Mouse (Mus musculus) liver, adult 10 weeks (tissue): Measurements from ENCODE around the gene Olfr1138. TPM values are rescaled to one million over a fixed set of nuclear protein-coding genes. Genes with fewer than 3 reads are reported as not detected.

Experiments used
- polyA plus RNA-seq: library from polyadenylated mRNA; stranded (reverse); fragments of 350-450 nt; fragmentation: Illumina TruSeq; extraction: RNeasy Lipid Tissue Mini Kit (QIAGEN cat#74804); gene quantifications from one replicate; pipeline ENCODE4 v1.2.3, GENCODE M21; 2014; ENCODE audit warnings: low read depth, low replicate concordance

The Olfr1138 gene
- not detected for polyA plus RNA-seq

DNA sequence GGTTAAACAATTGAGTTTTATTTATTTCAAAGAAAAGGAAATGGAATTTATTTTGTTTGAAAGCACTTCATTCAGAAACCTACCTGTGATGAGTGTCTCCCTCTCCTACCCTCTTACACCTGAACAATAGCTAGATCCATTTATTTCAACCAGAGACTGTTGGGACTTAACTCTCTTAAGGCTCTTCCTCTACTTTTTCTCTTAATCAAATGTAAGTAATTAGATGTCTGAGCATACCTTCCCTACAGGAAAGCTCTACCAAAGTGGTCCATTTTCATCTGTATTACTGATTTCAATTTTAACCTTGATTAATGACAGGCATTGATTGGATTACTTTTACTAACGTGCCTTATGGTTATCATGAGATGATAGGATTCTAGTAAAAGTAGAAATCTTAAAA is at the start of gene Olfr1138:
Olfr1138 (minus strand) TSS at position 101 of the 400 bp plus-strand sequence.

GRCm38 (mm10) chr2:87779183-87779582 is 39.4 kb upstream of the Olfr1138 start, which contains the start of gene Olfr152:
Gene Olfr152 (plus strand): TSS chr2:87779483.

DNA sequence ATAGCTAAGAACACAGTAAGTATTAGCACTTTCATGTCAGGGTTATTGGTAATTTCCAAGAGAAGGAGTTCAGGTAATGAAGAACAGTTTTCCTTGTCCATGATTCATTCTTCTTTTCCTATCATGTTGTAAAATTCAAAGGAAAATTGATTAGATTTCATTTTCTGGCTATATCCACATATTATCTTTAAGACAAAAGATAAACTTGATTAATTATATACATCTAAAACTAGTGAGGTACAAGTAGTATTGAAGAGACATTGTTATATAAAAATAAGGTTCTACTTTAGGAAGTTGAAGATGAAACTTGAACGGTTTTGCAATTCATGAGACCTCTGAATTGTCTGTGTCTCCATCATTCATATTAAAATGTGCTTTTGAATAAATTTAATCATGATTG is 14.1 kb upstream of the Olfr1138 start, which contains the start of gene Olfr1141:
Olfr1141 (minus strand) TSS at position 101 of the 400 bp plus-strand sequence.

GRCm38 (mm10) chr2:87743452-87743851 is 3.7 kb upstream of the Olfr1138 start, which contains the start of gene Olfr1140:
Gene Olfr1140 (plus strand): TSS chr2:87743752.

GRCm38 (mm10) chr2:87713079-87713478 is 26.7 kb downstream of the Olfr1138 start, which contains the start of gene Olfr1137:
Gene Olfr1137 (minus strand): TSS chr2:87713179.

DNA sequence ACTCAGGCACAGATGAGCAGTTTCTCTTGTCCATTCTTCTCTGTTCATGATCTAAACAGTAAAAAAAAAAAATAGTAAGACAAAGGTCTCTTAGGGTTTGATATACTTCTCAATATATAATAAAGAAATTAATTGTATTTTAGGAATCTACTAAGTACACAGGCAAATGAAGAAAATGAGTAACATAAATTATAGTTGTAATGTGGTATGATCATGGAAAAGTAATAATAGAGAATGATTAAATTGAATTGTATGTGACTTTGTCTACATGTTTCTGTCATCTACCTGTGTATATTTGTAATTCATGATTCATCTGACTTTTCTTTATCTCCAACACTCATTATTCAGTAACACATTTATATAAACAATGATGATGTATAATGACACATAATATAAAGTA is 45.9 kb downstream of the Olfr1138 start, which contains the start of gene Olfr1136:
Olfr1136 (minus strand) TSS at position 101 of the 400 bp plus-strand sequence.

Other genes starting within 250 kb of the Olfr1138 start
- not detected for gene Pramel7, start 242.9 kb downstream of the Olfr1138 start, polyA plus RNA-seq
- gene Pramel6, start 233.4 kb downstream of the Olfr1138 start, polyA plus RNA-seq: not detected
- not detected for gene Olfr153, start 208.2 kb downstream of the Olfr1138 start, polyA plus RNA-seq
- gene Olfr1128, start 194.4 kb downstream of the Olfr1138 start, polyA plus RNA-seq: not detected
- not detected for gene Olfr1129, start 166.1 kb downstream of the Olfr1138 start, polyA plus RNA-seq
- not detected for gene Olfr1130, start 133.8 kb downstream of the Olfr1138 start, polyA plus RNA-seq
- gene Olfr1131, start 112.9 kb downstream of the Olfr1138 start, polyA plus RNA-seq: not detected
- not detected for gene Olfr1132, start 102.4 kb downstream of the Olfr1138 start, polyA plus RNA-seq
- gene Olfr1133, start 92.6 kb downstream of the Olfr1138 start, polyA plus RNA-seq: not detected
- not detected for gene Olfr1134, start 81.5 kb downstream of the Olfr1138 start, polyA plus RNA-seq
- not detected for gene Olfr1135, start 66.3 kb downstream of the Olfr1138 start, polyA plus RNA-seq
- gene Olfr1136, start 46.0 kb downstream of the Olfr1138 start, polyA plus RNA-seq: not detected
- gene Olfr1137, start 26.8 kb downstream of the Olfr1138 start, polyA plus RNA-seq: not detected
- not detected for gene Olfr1140, start 3.8 kb upstream of the Olfr1138 start, polyA plus RNA-seq
- gene Olfr1141, start 14.0 kb upstream of the Olfr1138 start, polyA plus RNA-seq: not detected
- gene Olfr152, start 39.5 kb upstream of the Olfr1138 start, polyA plus RNA-seq: not detected
- gene Olfr1143, start 60.6 kb upstream of the Olfr1138 start, polyA plus RNA-seq: not detected
- gene Olfr1145, start 69.8 kb upstream of the Olfr1138 start, polyA plus RNA-seq: not detected
- not detected for gene Olfr1148, start 90.6 kb upstream of the Olfr1138 start, polyA plus RNA-seq
- gene Olfr1150-ps1, start 104.0 kb upstream of the Olfr1138 start, polyA plus RNA-seq: not detected
- not detected for gene Olfr1151, start 115.9 kb upstream of the Olfr1138 start, polyA plus RNA-seq
- gene Olfr1152, start 126.5 kb upstream of the Olfr1138 start, polyA plus RNA-seq: not detected
- not detected for gene Olfr1153, start 155.0 kb upstream of the Olfr1138 start, polyA plus RNA-seq
- not detected for gene Olfr1154, start 165.2 kb upstream of the Olfr1138 start, polyA plus RNA-seq
- gene Olfr1155, start 205.2 kb upstream of the Olfr1138 start, polyA plus RNA-seq: not detected
- not detected for gene Olfr1156, start 213.1 kb upstream of the Olfr1138 start, polyA plus RNA-seq
- gene Olfr1157, start 228.3 kb upstream of the Olfr1138 start, polyA plus RNA-seq: not detected
- gene Olfr74, start 234.7 kb upstream of the Olfr1138 start, polyA plus RNA-seq: not detected